Mouse (Mus musculus) retina, adult 2 months (tissue): ENCODE data around the gene Cdk5r2.

ENCODE experiments used
- DNase-seq: peaks from one replicate; pipeline ENCODE4 v3.0.0-alpha.2; 2012; ENCODE audit warnings: low read depth, low spot score

Gene Cdk5r2

GRCm38 (mm10) chr1:74892351-74893133 is 37.8 kb downstream of the Cdk5r2 start:
- no peak for DNase-seq

- DNase-seq: peak; percentile 39
Observed at GRCm38 (mm10) chr1:74893134-74893855, 38.6 kb downstream of the Cdk5r2 start, which contains the start of gene Cryba2. TSS of gene Cryba2 (minus strand) at chr1:74893143.

GRCm38 (mm10) chr1:74894966-74895365 is 40.2 kb downstream of the Cdk5r2 start:
- peak; percentile 54 for DNase-seq

GRCm38 (mm10) chr1:74897976-74898375 is 43.2 kb downstream of the Cdk5r2 start:
- DNase-seq: no peak

GRCm38 (mm10) chr1:74898656-74899431 is 44.1 kb downstream of the Cdk5r2 start:
- no peak for DNase-seq

- DNase-seq: no peak
Observed at GRCm38 (mm10) chr1:74900341-74901285, 45.9 kb downstream of the Cdk5r2 start.

- peak; percentile 32 for DNase-seq
Observed at GRCm38 (mm10) chr1:74901686-74902085, 47.0 kb downstream of the Cdk5r2 start.

- no peak for DNase-seq
Observed at GRCm38 (mm10) chr1:74902191-74902590, 47.5 kb downstream of the Cdk5r2 start.
